Mouse (Mus musculus): ENCODE measurements around the gene Lin28a.

The Lin28a gene

DNA sequence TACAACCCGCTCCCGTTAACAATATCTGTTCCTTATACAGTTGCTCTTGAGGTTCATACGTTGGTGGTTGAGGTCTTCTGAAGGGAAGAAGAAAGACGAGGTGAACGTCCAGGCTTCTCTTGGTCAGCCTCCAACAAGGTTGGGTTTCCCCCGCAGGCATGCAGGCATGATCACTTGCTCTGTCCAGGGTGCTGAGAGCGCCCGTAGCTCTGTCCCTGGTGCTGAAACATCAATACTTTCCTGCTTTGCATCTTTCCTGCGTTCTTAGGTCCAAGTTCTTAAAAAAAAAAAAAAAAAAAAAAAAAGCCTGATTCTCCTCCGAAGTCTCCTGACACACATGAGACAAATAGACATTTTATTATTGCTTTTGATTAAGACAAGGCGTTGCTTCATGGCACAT lies 2.0 kb upstream of the Lin28a start:
- in situ Hi-C loops (cut with MboI; ENCODE audit: low pct_unique_long_range_greater_than_20kb in 1 of 2, low sequenced_read_pairs in 2 of 2, unreplicated experiment in 1 of 2), result no loop called here

DNA sequence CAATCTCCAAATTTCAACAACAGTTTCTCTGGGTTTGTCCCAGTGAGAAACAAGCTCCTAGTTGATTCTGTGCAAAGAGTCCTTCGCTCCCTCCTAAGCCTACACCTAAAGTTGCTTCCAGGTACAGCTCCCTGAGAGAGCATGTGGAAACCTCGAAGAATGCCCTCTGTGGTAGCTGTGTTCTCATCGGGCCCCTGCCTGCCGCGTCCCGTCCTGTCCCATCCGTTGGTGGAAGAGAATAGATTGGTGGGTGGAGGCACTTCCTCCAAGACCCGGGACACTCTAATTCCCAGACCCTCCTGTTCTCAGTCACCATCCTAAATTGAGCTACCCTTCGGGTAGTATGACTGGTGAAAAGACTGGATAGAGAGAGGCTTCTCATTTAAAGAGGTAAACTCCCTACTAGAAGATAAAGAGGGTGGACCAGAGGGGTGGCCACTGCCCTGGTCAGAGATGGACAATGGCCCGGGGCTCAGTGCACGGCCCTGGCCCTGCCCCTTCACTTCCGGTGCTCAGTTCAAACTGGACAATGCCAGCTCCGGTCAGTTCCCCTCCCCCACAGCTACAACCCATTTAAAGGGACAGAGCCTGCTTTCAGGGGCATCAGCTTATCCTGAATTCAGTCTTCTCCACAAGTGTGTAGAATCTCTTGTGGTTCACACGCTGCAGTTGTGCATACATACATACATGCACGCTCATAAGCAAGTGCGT lies 1.2 kb upstream of the Lin28a start:
- in situ Hi-C loops (cut with MboI; ENCODE audit: low pct_unique_long_range_greater_than_20kb in 1 of 2, low sequenced_read_pairs in 2 of 2, unreplicated experiment in 1 of 2), result no loop called here

DNA sequence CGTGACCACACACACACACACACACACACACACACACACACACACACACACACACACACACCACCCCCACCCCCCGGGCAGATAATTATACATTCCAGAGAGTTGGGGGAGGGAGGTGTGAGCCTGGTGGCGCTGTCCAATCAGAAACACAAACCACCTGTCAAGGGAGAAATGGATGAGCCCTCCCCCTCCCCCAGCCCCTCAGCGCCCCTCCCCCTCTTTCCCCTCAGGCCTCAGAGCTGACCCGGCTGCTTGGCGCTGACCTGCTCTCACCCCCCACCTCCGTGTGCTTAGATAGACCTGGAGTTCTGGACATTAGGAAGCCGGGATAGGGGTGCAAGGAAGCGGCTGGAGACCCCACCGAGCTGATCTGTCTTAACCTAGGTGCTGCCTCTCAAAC lies 569 bp upstream of the Lin28a start:
- in situ Hi-C loops (cut with MboI; ENCODE audit: low pct_unique_long_range_greater_than_20kb in 1 of 2, low sequenced_read_pairs in 2 of 2, unreplicated experiment in 1 of 2), result no loop called here

DNA sequence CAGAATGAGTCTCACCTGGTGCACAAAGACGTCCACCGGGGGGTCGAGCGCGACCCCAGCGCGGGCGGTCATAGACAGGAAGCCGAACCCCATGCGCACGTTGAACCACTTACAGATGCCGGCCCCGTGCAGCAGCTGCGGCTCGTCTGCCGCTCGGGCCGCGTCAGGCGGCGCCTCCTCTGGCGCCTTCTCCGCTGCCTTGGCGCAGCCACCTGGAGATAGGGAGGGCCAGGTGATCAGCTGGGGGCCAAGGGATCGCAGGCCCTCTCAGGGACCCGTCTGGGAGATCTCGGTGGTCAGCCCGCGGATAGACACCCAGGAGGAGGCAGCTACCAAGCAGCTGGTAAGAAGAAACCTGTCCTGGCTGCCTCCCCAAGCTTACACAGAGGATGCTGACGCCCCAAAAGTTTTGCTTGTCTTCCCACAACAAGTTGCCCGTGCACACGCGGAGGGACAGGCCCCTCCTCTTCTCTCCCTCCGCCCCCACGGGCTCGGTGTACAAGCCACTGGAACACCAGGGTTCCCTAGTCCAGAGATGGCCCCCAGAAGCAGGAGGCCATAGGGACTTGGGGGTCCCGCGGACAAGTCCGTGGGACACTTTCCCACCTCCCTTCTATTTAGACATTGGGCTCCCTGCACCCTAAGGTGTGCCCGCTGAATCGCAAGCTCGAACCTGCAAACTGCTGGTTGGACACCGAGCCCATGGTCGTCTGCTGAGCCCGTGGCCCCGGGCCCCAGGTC lies 433 bp downstream of the Lin28a start:
- in situ Hi-C loops (cut with MboI; ENCODE audit: low pct_unique_long_range_greater_than_20kb in 1 of 2, low sequenced_read_pairs in 2 of 2, unreplicated experiment in 1 of 2), result no loop called here

DNA sequence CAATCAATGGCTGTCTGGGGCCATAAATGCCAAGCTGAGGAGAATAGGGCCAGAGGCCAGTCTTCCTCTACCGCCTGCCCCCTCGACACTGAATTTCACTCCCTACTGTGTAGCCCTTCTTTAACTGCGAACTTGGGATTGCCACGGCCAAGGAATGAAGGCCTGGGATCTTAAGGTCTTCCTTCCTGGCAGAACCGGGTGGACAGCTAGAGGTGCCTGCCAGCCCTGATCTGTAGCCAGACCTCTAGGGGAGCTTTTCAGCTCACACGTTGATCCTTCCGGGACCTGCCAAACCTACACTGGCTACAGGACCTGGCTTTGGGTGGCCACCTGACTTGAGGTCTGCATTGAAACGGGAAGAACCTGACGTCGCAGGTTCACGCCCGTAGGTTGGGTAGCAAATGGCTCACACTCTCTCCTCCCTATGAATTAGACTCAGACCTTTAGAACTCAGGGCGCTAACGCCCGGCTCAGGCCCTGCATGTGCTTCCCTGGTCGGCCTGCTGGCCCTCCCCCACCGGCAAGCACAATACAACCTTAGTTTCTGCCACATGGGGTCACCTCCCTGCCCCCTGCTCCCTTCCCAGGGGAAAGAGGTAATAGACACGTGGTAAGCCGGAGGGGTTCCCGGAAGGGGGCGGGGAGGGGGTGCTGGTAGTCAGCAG lies 1.3 kb downstream of the Lin28a start:
- in situ Hi-C loops (cut with MboI; ENCODE audit: low pct_unique_long_range_greater_than_20kb in 1 of 2, low sequenced_read_pairs in 2 of 2, unreplicated experiment in 1 of 2), result no loop called here

DNA sequence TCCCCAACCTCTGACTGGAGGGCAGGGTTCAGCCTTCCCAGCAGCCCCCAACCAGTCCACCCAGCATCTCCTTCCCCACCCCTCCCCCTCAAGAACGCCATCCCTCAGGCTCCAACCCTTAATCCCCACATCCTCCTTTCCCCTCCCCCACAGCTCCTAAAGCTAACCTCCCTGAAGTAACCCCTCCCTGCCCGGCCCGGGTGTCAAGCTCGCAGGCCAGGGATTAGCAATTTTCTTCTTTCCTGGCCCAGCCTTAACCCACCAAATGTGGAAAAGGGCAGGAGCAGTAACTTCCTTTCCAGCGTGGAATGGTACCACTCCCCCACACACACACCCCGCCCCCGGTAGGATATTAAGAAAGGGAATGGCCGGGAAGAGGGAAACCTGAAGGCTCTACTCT lies 1.9 kb downstream of the Lin28a start:
- in situ Hi-C loops (cut with MboI; ENCODE audit: low pct_unique_long_range_greater_than_20kb in 1 of 2, low sequenced_read_pairs in 2 of 2, unreplicated experiment in 1 of 2), result no loop called here

DNA sequence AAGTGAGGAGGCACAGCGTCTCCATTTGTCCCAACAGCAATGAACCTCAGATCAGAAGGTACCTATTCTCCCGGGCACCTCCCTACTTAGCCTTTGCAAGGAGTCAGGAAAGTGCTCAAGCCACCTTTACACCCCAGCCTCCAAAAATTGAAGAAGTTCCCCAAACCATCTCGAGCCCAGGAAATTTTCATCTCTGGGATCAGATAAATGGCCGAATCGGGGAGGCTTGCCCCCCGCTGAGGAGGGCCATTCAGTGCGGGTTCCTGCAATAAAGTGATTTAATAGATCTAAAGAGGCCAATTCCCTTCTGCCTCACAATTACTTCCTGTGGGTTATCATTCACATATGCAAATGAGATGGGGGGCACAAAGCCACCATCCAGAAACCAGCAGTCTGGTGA lies 2.4 kb downstream of the Lin28a start:
- in situ Hi-C loops (cut with MboI; ENCODE audit: low pct_unique_long_range_greater_than_20kb in 1 of 2, low sequenced_read_pairs in 2 of 2, unreplicated experiment in 1 of 2), result no loop called here

DNA sequence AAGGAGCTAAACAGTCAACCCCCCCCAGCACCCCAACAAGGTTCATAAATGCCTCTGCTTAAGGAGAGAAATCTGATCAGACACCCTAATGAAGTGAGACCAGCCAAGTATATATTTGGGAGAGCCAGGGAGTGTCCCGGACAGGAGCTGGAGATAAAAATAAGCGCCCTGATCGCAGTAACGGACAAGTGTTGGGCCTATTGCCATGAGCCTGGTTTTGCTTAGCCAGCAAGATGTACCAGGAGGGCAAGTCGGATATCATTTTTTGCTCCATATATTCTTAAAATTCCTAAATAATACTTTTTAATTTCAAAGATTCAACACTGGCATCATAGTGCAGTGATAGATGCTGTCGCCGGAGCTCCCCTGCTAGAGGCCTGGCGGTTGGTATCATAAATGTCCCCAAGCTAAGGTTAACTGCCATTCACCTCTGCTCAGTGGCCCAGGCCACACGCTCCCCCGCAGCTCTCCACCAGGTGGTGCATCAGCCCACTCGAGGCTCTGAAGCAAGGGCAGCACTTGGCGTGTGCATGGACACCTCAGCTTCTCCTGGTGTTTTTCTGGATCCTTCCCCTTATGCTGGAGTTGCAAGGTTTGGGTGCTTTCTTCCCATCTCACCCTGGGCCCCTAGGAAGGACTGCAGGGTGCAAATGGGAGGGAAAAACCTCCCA lies 5.6 kb downstream of the Lin28a start:
- in situ Hi-C loops (cut with MboI; ENCODE audit: low pct_unique_long_range_greater_than_20kb in 1 of 2, low sequenced_read_pairs in 2 of 2, unreplicated experiment in 1 of 2), result no loop called here

DNA sequence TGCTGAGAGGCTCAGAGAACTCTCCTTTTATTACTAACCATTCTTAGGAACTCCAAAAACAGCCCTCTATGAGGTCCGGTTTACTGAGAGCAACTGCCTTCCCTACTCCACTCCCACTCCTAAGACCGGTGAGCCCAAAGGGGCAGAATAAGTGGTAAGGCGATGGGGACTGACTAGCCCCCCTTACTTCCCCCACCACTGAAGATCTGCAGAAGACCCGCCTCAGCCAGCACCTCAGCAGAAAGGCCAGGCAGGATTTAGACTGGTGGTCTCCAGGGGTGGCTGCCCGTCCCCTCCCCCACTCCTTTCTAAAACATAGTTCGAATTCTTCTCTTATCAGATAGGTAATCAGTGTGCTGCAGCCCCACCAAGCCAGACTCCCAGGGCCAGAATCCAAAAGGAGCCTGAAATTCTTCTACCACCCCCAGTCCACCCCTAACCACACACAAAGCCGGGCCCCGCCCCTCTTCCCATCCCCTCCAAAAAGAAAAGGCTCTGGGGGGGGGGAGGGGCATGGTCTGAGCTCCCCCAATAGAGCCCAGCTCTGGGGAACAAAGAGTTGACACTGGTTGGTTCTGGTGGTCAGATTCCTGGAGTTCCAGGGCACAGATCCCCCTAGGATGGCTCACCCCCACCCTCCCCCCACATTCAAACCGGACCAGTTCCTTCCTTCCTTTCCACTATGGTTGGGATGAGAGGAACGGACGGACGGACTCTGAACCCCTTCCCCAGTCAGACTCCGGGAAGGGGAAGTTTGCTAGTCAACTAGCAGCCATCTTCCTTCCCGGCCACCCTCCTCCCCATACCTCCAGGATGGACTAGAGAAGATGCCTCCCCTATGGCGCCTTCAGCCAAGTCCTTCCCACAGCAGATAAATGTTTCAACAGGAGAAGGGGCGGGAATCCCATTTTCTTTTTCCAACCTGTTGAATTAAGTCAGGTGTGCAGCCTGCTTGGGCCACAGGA lies 6.9 kb downstream of the Lin28a start:
- in situ Hi-C loops (cut with MboI; ENCODE audit: low pct_unique_long_range_greater_than_20kb in 1 of 2, low sequenced_read_pairs in 2 of 2, unreplicated experiment in 1 of 2), result no loop called here

DNA sequence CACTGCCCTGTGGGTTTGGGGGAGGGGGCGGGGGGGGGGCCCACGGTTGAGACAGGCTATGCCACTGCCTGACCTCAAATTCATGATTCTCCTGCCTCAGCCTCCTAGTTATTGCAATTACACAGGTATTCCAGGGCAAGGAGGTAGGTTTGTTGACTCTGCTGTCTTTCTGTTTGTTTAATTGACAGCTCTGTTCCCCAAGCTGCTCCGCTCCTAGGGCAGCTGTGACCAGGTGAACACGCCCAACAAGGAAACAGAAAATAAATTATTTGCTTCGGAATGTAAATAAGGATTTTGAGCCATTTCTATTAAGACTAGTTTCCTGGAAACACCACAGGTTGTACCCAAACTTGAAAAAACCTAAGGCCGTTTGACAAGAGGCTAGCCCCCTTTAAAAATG lies 8.9 kb downstream of the Lin28a start:
- in situ Hi-C loops (cut with MboI; ENCODE audit: low pct_unique_long_range_greater_than_20kb in 1 of 2, low sequenced_read_pairs in 2 of 2, unreplicated experiment in 1 of 2), result no loop called here

DNA sequence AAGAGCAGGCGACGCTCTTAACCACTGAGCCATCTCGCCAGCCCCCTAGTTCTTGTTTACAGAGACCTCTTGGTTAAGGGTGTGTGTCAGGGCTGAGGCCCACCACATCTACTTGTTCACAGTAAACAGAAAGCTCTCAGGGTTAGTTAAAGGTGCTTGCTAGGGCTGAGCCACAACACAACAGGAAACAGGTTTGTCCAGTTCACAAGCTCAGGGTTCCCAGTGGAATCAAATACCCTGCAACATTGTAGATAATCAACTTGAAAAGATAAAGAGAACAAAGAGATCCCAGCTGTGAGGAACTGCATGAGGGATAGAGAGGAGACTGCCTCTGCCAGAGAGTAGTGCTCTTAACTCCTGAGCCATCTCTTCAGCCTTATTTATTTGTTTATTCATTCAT lies 11.8 kb downstream of the Lin28a start:
- in situ Hi-C loops (cut with MboI; ENCODE audit: low pct_unique_long_range_greater_than_20kb in 1 of 2, low sequenced_read_pairs in 2 of 2, unreplicated experiment in 1 of 2), result no loop called here

DNA sequence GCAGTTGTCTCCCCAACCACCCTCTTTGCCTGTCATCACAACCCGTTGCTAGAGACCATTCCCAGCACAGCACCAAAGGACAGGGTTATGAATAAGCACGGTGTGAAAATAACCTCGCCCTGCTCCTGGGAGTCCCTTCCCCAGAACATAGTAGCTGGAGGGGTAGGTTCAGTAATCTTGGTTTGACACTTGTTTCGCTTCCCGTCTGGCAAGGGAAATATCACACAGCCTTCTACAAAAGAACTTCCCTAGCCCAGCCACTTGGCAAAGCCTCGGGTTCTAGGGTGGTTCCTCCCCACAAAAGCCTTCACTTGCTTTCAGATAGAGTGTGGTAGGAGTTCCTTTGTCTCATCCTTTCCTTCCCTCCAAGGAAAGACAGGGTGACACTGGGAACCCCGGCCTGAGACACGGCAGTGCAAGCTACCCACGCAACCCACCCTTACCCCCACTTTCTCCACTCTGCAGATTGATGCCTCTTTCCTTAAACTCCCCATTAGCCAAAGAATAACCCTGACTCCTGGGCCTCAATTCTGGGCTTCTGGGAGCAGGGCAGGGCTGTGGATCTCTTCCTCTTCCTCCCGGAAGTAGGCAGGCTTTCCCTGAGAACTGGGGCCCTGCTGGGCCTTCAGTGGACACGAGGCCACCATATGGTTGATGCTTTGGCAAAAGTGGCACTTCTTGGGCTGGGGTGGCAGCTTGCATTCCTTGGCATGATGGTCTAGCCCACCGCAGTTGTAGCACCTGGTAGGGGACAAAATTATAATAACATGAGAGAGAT lies 12.9 kb downstream of the Lin28a start:
- in situ Hi-C loops (cut with MboI; ENCODE audit: low pct_unique_long_range_greater_than_20kb in 1 of 2, low sequenced_read_pairs in 2 of 2, unreplicated experiment in 1 of 2), result no loop called here

DNA sequence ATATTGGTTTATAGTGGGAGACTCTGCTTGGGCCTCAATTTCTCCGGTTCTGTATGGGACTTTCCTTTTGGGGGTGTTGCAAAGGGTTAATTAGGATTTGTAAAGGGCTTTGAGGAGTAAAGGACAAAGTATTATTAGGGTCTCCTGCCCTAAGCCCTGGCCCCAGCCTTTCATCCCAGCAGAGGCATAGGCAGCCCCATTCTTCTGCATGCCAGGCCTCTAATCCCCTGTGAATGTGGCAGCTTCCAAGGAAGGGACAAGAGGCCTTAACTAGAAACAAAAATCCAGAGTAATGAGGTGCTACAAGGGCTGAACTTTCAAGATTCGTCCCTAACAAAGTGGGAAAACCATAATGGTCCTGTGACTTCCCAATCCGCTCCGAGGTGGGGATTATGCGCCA lies 15.7 kb downstream of the Lin28a start:
- in situ Hi-C loops (cut with MboI; ENCODE audit: low pct_unique_long_range_greater_than_20kb in 1 of 2, low sequenced_read_pairs in 2 of 2, unreplicated experiment in 1 of 2), result no loop called here

DNA sequence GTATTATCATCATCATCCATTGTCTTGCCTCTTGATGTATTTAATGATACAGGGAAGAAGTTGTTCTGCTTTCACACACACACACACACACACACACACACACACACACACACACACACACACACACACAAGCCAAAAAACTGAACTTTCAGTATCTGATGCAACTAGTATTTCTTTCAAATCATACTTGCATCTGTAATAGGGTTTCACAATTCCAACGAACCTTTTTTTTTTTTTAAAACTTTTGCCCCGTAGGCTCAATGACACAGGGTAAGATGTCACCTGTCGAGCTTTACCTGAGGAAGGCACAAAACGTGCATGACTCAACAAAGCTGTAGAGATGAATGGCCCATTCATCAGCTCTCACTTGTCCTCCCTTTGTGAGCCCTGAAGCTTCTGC lies 16.4 kb downstream of the Lin28a start:
- in situ Hi-C loops (cut with MboI; ENCODE audit: low pct_unique_long_range_greater_than_20kb in 1 of 2, low sequenced_read_pairs in 2 of 2, unreplicated experiment in 1 of 2), result no loop called here

DNA sequence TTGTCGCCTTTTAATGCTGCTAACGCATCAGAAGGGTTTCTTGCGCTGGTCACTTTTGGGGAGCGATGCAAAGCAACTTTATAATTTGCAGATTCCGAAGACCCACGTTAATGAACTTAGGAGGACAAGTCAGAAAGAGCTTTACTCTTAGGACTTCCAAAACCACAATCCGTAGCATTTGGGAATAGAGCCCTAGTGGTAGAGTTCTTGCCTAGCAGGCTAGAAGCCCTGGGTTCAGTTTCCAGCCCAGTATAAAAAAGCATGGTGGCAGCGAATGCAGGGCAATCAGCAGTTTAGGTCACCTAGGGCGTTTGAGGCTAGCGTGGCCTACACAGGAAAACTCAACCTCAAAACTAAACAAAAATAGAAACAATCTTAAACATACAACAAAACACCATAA lies 16.9 kb downstream of the Lin28a start:
- in situ Hi-C loops (cut with MboI; ENCODE audit: low pct_unique_long_range_greater_than_20kb in 1 of 2, low sequenced_read_pairs in 2 of 2, unreplicated experiment in 1 of 2), result no loop called here

DNA sequence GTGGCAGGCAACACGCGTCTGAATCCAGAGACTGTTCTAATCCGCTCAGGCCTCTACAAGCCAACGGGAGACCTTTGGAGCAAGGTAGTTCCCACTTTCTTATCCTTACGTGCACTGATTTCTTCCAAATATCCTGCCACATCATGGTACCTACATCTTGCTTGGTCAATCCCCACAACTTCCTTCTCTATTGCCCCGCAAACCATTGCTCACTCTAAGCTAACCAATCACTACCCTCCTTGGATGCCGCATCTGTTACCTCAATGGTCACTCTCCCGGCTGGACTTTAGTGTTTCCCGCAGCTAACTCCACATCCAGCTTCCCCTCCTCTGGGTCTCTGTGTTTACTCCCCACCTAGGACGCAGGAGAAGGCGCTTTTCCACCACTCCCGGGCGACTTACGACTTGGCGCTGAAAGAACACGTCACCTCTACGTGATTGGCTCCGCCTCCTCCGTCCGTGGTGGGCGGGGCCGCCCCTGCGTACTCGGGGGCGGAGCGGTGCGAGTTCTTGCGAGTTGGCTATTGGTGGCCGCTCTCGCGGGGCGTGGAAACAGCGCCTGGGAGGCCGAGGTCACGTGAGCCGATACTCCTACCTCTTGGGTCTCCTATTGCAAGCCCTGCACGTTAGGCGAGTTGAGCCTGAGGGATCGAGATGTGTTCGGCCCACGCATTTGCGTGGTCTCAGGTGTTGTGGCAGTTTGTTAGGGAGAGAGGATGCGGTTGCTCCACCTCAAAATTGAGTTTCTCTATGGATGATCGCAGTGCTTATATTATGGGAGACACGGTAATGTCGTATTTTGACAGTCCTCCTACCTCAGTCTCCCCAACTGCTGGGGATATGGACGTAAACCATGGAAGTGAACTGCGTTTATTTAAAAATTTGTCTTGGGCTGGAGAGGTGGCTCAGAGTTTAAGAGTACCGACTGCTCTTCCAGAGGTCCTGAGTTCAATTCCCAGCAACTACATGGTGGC lies 17.9 kb downstream of the Lin28a start, which contains the start of gene Dhdds:
TSS of gene Dhdds (minus strand) at position 453 of the 973 bp plus-strand sequence.
- in situ Hi-C loops (cut with MboI; ENCODE audit: low pct_unique_long_range_greater_than_20kb in 1 of 2, low sequenced_read_pairs in 2 of 2, unreplicated experiment in 1 of 2), result no loop called here

Measured in mouse embryonic stem cell (cell line).